Comparison of ENCODE assay signal across 7 mouse cellular contexts in genomic region chr1:189687654-189688387, GRCm38 (mm10). TPM values are rescaled to one million over a fixed set of nuclear protein-coding genes. Genes with fewer than 3 reads are reported as not detected.
DNase-seq lines count a peak whose midpoint lies in the region; ATAC-seq and TF ChIP-seq lines count a peak whose summit lies in the region.

Gene Cenpf, minus strand, starts transcription at chr1:189688086.

- no peak for TF ChIP-seq CTCF in intestine, postnatal 0 days (IDR thresholded peaks at IDR 0.05; ENCODE audit: low read depth)
- no peak for TF ChIP-seq CTCF in small intestine, adult 2 months (IDR thresholded peaks at IDR 0.05; ENCODE audit: extremely low read depth, insufficient read length, insufficient replicate concordance, low read depth, low read length)

- H3K9ac ChIP-seq in intestine, postnatal 0 days (ENCODE audit: low read depth, low read length): peak within 1 kb of the TSS; percentile 55; the same call in 1 of the 2 replicates
- H3K9ac ChIP-seq in midbrain, embryonic 12.5 days (replicated peaks): peak within 1 kb of the TSS; percentile 67

- peaks cover 40% of the 10 kb centered on the region for H3K4me1 ChIP-seq in embryonic facial prominence, embryonic 10.5 days
- 0 out of 2 replicates have a peak, but pooled peaks cover 4% of the 10 kb centered on the region for H3K4me1 ChIP-seq in intestine, postnatal 0 days (replicated peaks; ENCODE audit: control insufficient read depth, insufficient read depth, low read length)
- H3K4me1 ChIP-seq in midbrain, embryonic 12.5 days: peaks cover 35% of the 10 kb centered on the region
- peaks cover 2% of the 10 kb centered on the region; the same call in 1 of the 2 replicates for H3K4me1 ChIP-seq in small intestine, adult 2 months (ENCODE audit: control insufficient read depth, insufficient read depth, insufficient read length, low read length)

- ATAC-seq in intestine, postnatal 0 days: peak; percentile 100
- peak; percentile 100 for ATAC-seq in midbrain, embryonic 12.5 days (ENCODE audit: low FRiP score, low read depth)

- peak; percentile 98 for DNase-seq in adrenal gland, postnatal 10 days
- DNase-seq in embryonic facial prominence, embryonic 10.5 days (ENCODE audit: low spot score): peak; percentile 99
- peak; percentile 76 for DNase-seq in gonadal fat pad, adult 2 months (ENCODE audit: low read depth)
- DNase-seq in left cerebral cortex, postnatal 4 days: peak; percentile 99

- no peaks in the 10 kb centered on the region for H3K27me3 ChIP-seq in embryonic facial prominence, embryonic 10.5 days (replicated peaks; ENCODE audit: low read depth, poor library complexity, severe bottlenecking)
- no peaks in the 10 kb centered on the region for H3K27me3 ChIP-seq in intestine, postnatal 0 days (replicated peaks; ENCODE audit: control insufficient read depth, insufficient read depth, low read length)
- H3K27me3 ChIP-seq in midbrain, embryonic 12.5 days: no peaks in the 10 kb centered on the region
- H3K27me3 ChIP-seq in small intestine, adult 2 months (ENCODE audit: control insufficient read depth, insufficient read depth, low read length): no peaks in the 10 kb centered on the region

- H3K4me3 ChIP-seq in embryonic facial prominence, embryonic 10.5 days: peak within 1 kb of the TSS; percentile 77
- H3K4me3 ChIP-seq in intestine, postnatal 0 days (ENCODE audit: low read depth, low read length): peak within 1 kb of the TSS; percentile 74
- peak within 1 kb of the TSS; percentile 75 for H3K4me3 ChIP-seq in midbrain, embryonic 12.5 days
- peak within 1 kb of the TSS; percentile 77 for H3K4me3 ChIP-seq in small intestine, adult 2 months (ENCODE audit: low read depth, low read length)

- H3K9me3 ChIP-seq in embryonic facial prominence, embryonic 10.5 days: no peaks in the 10 kb centered on the region
- no peaks in the 10 kb centered on the region for H3K9me3 ChIP-seq in intestine, postnatal 0 days (ENCODE audit: control insufficient read depth)
- H3K9me3 ChIP-seq in midbrain, embryonic 12.5 days: no peaks in the 10 kb centered on the region

- 0 out of 2 replicates have a peak, but pooled peaks have one; percentile 10 for TF ChIP-seq POLR2A in small intestine, adult 2 months (IDR thresholded peaks at IDR 0.05; ENCODE audit: low read depth, low read length)

- peak within 1 kb of the TSS; percentile 90 for H3K4me2 ChIP-seq in intestine, postnatal 0 days (replicated peaks; ENCODE audit: low read depth)
- peak within 1 kb of the TSS; percentile 86 for H3K4me2 ChIP-seq in midbrain, embryonic 12.5 days (replicated peaks)

- H3K27ac ChIP-seq in embryonic facial prominence, embryonic 10.5 days (replicated peaks): peak within 1 kb of the TSS; percentile 91
- no peak within 1 kb of the TSS for H3K27ac ChIP-seq in intestine, postnatal 0 days (ENCODE audit: low read depth, low read length)
- peak within 1 kb of the TSS; percentile 68 for H3K27ac ChIP-seq in midbrain, embryonic 12.5 days (replicated peaks)
- H3K27ac ChIP-seq in small intestine, adult 2 months (ENCODE audit: insufficient read depth, low read depth, low read length): no peak within 1 kb of the TSS

- intact Hi-C loops in left cerebral cortex, postnatal 4 days (cut with DNase I): no loop called here

- peaks cover 32% of the 10 kb centered on the region for H3K36me3 ChIP-seq in embryonic facial prominence, embryonic 10.5 days (replicated peaks)
- peaks cover 7% of the 10 kb centered on the region for H3K36me3 ChIP-seq in intestine, postnatal 0 days (ENCODE audit: control insufficient read depth, insufficient read depth)
- peaks cover 23% of the 10 kb centered on the region for H3K36me3 ChIP-seq in midbrain, embryonic 12.5 days
- H3K36me3 ChIP-seq in small intestine, adult 2 months (ENCODE audit: control insufficient read depth, insufficient read depth, low read length): peaks cover 6% of the 10 kb centered on the region

- under 1% methylated on average over 55 of the region's 55 CpGs for WGBS in embryonic facial prominence, embryonic 10.5 days
- WGBS in intestine, postnatal 0 days: under 1% methylated on average over 55 of the region's 55 CpGs
- WGBS in midbrain, embryonic 12.5 days: under 1% methylated on average over 54 of the region's 55 CpGs
- 2% methylated on average over 55 of the region's 55 CpGs for WGBS in small intestine, adult 2 months

RNA-seq across cellular contexts. Expression of gene Cenpf, which starts in this region (rescaled TPM):
- total RNA-seq in adrenal gland, postnatal 10 days (2021): 10 to 100 TPM; 12.0 to 16.0 TPM
- polyA plus RNA-seq in embryonic facial prominence, embryonic 10.5 days (2016; fragmentation: Nextera tagmentation; extraction: Ambion mirVana): 108 and 110 TPM in 2 replicates
- 0.27 and 0.32 TPM in 2 replicates for polyA plus RNA-seq in gonadal fat pad, adult 2 months (2012; rRNA removed)
- 17.8 and 18.9 TPM in 2 replicates for polyA plus RNA-seq in intestine, postnatal 0 days (2015; fragmentation: Nextera tagmentation; extraction: Ambion mirVana)
- total RNA-seq in left cerebral cortex, postnatal 4 days (2021): 1 to 10 TPM; 7.2 to 8.1 TPM
- polyA plus RNA-seq in midbrain, embryonic 12.5 days (2016; fragmentation: Nextera tagmentation; extraction: Ambion mirVana): 125 and 128 TPM in 2 replicates
- 0.66 and 1.1 TPM in 2 replicates for polyA plus RNA-seq in small intestine, adult 2 months (2012; rRNA removed)

Comparison
In these comparisons a context has a peak if more than half of its experiments do, and no peak if none do; other contexts are left out.
1. Peak in DNase-seq in gonadal fat pad, adult 2 months; RNA of the gene not detected or under 1 TPM.
2. H3K27ac ChIP-seq: peak in embryonic facial prominence, embryonic 10.5 days (single experiment) and midbrain, embryonic 12.5 days (single experiment); none in intestine, postnatal 0 days (single experiment) and small intestine, adult 2 months (single experiment).
3. Peak in every context shown above with its lines, with median percentiles within 50 percentile points of each other: DNase-seq and H3K4me3 ChIP-seq.